Mouse (Mus musculus) heart, postnatal 10 days (tissue): ENCODE results near the gene Asb17. TPM values are rescaled to one million over a fixed set of nuclear protein-coding genes. Genes with fewer than 3 reads are reported as not detected.
A peak's percentile ranks its signal among the peaks of the same experiment; 100 is the strongest.

ENCODE experiments used
- DNase-seq, 2 experiments: peaks; one replicate each; pipeline ENCODE4 v3.0.0; 2021
- intact Hi-C: fragments of 180-260 bp; cut with DNase I; formaldehyde crosslinking; loops from one replicate; pipeline ENCODE4 v1.15.1; 2025
- total RNA-seq, 2 experiments: library from RNA; stranded (reverse); gene quantifications; 2 replicates each; pipeline ENCODE4 v1.2.3; 2021

Gene Asb17
- total RNA-seq, 2 experiments from 2014 or later: not detected

DNA sequence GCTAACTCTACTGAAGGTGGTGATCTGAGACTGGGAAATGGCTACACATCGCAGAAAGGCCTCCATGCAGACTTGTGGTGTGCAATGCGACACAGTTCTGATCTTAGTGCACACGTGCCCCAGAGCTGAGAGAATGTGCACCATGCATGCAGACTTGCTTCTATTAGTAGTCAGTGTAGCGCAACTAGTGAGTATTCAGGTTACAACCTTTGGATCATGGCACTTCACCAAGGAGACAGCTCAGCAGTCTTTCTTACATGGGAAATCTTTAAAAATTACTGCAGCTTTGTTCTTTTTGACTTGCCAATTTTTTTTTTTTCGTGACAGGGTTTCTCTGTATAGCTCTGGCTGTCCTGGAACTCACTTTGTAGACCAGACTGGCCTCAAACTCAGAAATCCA is 27.4 kb downstream of the Asb17 start:
- no peak for DNase-seq
- intact Hi-C loops: no loop called here

- DNase-seq: no peak
- intact Hi-C loops: no loop called here
Observed at GRCm38 (mm10) chr3:153886296-153886695, 42.3 kb downstream of the Asb17 start.

GRCm38 (mm10) chr3:153888141-153888540 is 44.1 kb downstream of the Asb17 start:
- DNase-seq: no peak
- intact Hi-C loops: no loop called here

DNA sequence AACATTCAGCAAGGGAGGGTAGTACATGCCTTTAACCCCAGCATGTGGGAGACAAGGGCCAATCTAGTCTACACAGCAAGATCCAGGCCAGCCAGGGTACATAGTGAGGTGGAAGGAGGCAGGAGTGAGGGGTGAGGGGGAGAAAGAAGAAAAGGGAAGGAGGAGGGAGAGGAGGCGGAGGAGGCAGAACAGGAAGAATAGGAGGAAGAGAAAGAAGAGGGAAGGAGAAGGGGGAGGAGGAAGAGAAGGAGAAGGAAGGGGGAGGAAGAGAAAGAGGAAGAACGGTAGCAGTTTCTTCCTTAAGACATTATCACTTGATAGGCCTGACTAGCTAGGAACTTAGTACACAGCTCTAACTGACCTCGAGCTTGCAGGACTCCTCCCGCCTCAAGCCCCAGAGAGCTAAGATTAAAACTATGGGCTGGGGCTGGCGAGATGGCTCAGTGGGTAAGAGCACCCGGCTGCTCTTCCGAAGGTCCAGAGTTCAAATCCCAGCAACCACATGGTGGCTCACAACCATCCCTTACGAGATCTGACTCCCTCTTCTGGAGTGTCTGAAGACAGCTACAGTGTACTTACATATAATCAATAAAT is 45.3 kb downstream of the Asb17 start:
- intact Hi-C loops: no loop called here
- DNase-seq: no peak

GRCm38 (mm10) chr3:153895454-153895853 is 51.4 kb downstream of the Asb17 start:
- intact Hi-C loops: no loop called here
- DNase-seq: no peak

GRCm38 (mm10) chr3:153897216-153897615 is 53.2 kb downstream of the Asb17 start:
- intact Hi-C loops: no loop called here
- no peak for DNase-seq

GRCm38 (mm10) chr3:153901904-153902303 is 57.9 kb downstream of the Asb17 start:
- no peak for DNase-seq
- intact Hi-C loops: no loop called here

- DNase-seq: no peak
- intact Hi-C loops: no loop called here
Observed at GRCm38 (mm10) chr3:153902595-153902994, 58.6 kb downstream of the Asb17 start.

GRCm38 (mm10) chr3:153904586-153904985 is 60.6 kb downstream of the Asb17 start:
- DNase-seq: peak; percentile 50 to 74
- intact Hi-C loops: no loop called here

Other genes with a start within 250 kb of the Asb17 start
- gene St6galnac3, start 119.0 kb upstream of the Asb17 start, total RNA-seq: 10 to 100 TPM in 1 of 2 experiments, 1 to 10 TPM in 1; 8.5 to 14.8 TPM
- gene Msh4, start 61.9 kb downstream of the Asb17 start, total RNA-seq: under 1 TPM; 0.20 to 0.22 TPM
- gene Rabggtb, start 68.8 kb downstream of the Asb17 start, total RNA-seq: 100 to 1,000 TPM; 102 to 110 TPM
- gene Acadm, start 100.4 kb downstream of the Asb17 start, total RNA-seq: 100 to 1,000 TPM; 859 to 893 TPM
- gene Slc44a5, start 129.2 kb downstream of the Asb17 start, total RNA-seq: under 1 TPM; 0.22 to 0.31 TPM